Mouse (Mus musculus) forebrain, postnatal 0 days (tissue): ENCODE data around the gene Ip6k1. TPM values are rescaled to one million over a fixed set of nuclear protein-coding genes. Genes with fewer than 3 reads are reported as not detected.
A peak's percentile ranks its signal among the peaks of the same experiment; 100 is the strongest.

Experiments
- ATAC-seq: fragments of 200-750 bp; cut with Nextera tagmentation; 2 replicates; pipeline ENCODE4 v1.8.0; 2017; ENCODE audit warnings: mild to moderate bottlenecking, moderate library complexity
- DNase-seq: peaks from one replicate; pipeline ENCODE4 v3.0.0-alpha.2; 2015
- H3K27ac ChIP-seq: fragments of 300-500 bp; sonication (generic); 2 replicates; pipeline ENCODE4 v1.5.1; 2014; ENCODE audit warnings: low read depth, mild to moderate bottlenecking, antibody characterized with exemption, low read length, moderate library complexity, mixed read lengths
- H3K27me3 ChIP-seq: fragments of 300-500 bp; sonication (generic); 2 replicates; pipeline ENCODE4 v1.6.1; 2014; ENCODE audit warnings: mild to moderate bottlenecking, low read length, mixed read lengths; ENCODE audit not compliant: insufficient read depth
- H3K36me3 ChIP-seq: fragments of 300-500 bp; sonication (generic); 2 replicates; pipeline ENCODE4 v1.6.1; 2014; ENCODE audit warnings: mild to moderate bottlenecking, moderate library complexity; ENCODE audit not compliant: insufficient read depth
- H3K4me1 ChIP-seq: fragments of 300-500 bp; sonication (generic); 2 replicates; pipeline ENCODE4 v1.6.1; 2014; ENCODE audit warnings: antibody characterized with exemption; ENCODE audit not compliant: insufficient read depth
- H3K4me2 ChIP-seq: fragments of 300-500 bp; sonication (generic); 2 replicates; pipeline ENCODE4 v1.6.1; 2014; ENCODE audit warnings: low read depth, mild to moderate bottlenecking, moderate library complexity
- H3K4me3 ChIP-seq: fragments of 300-500 bp; sonication (generic); 2 replicates; pipeline ENCODE4 v1.5.1; 2014; ENCODE audit warnings: low read depth, low read length, mixed read lengths
- H3K9ac ChIP-seq: fragments of 300-500 bp; sonication (generic); 2 replicates; pipeline ENCODE4 v1.6.1; 2014; ENCODE audit warnings: mild to moderate bottlenecking
- H3K9me3 ChIP-seq: fragments of 300-500 bp; sonication (generic); 2 replicates; pipeline ENCODE4 v1.6.1; 2016; ENCODE audit warnings: low read length
- CTCF ChIP-seq: sonication (generic); IDR thresholded peaks from 2 replicates; pipeline ENCODE4 v1.5.1; 2016; ENCODE audit warnings: antibody characterized with exemption, control low read depth, low read depth
- WGBS: fragments of 180-500 bp; shearing (Covaris S2); extraction: QIAGEN DNeasy Blood & Tissue Kit; methylation state at CpG from one replicate; pipeline ENCODE4 v1.1.7; 2014; 5-methylcytosine and 5-hydroxymethylcytosine counted together
- polyA plus RNA-seq: library from polyadenylated mRNA; unstranded; fragments of >200 nt; fragmentation: Nextera tagmentation; extraction: Ambion mirVana; gene quantifications from 2 replicates; pipeline ENCODE4 v1.2.1, GENCODE M21; 2015
- total RNA-seq: library from RNA; depleted of rRNA; stranded (reverse); fragments of >200 nt; gene quantifications from 2 replicates; pipeline ENCODE4 v1.2.3, GENCODE M21; 2014

Gene Ip6k1
- total and polyA plus RNA-seq, 2 experiments from 2014 or later: 86.9 to 251 TPM

GRCm38 (mm10) chr9:107961881-107962280 lies 40.4 kb upstream of the Ip6k1 start:
- Histone ChIP-seq H3K4me3 (0 out of 2 replicates have a peak overlapping the region, but pooled peaks have one; percentile 8), H3K27ac (peak overlapping the region; percentile 84), H3K27me3 (no peaks in the 10 kb centered on the region), H3K9me3 (no peaks in the 10 kb centered on the region), H3K36me3 (peaks cover 13% of the 10 kb centered on the region), H3K4me2 (peak overlapping the region; percentile 37), H3K4me1 (peaks cover 17% of the 10 kb centered on the region), H3K9ac (peak overlapping the region; percentile 37; the same call in 1 of the 2 replicates)
- peak; percentile 77 for TF ChIP-seq CTCF
- DNase-seq (peak; percentile 78), ATAC-seq (peak; percentile 84)
- WGBS: 30% methylated on average over 5 of the region's 5 CpGs

- no peak for ATAC-seq
- H3K27me3 ChIP-seq: no peaks in the 10 kb centered on the region
- 95% methylated on average over 9 of the region's 9 CpGs for WGBS
- no peak overlapping the region for H3K4me3 ChIP-seq
- H3K9me3 ChIP-seq: no peaks in the 10 kb centered on the region
- no peak overlapping the region for H3K4me2 ChIP-seq
- peaks cover 10% of the 10 kb centered on the region for H3K36me3 ChIP-seq
- DNase-seq: no peak
- no peak overlapping the region for H3K9ac ChIP-seq
- H3K27ac ChIP-seq: no peak overlapping the region
- peaks cover 17% of the 10 kb centered on the region for H3K4me1 ChIP-seq
- TF ChIP-seq CTCF: no peak
Measured at GRCm38 (mm10) chr9:107962916-107963315, 39.4 kb upstream of the Ip6k1 start.

GRCm38 (mm10) chr9:107963700-107964099 lies 38.6 kb upstream of the Ip6k1 start:
- no peaks in the 10 kb centered on the region for H3K9me3 ChIP-seq
- ATAC-seq (peak; percentile 42), DNase-seq (peak; percentile 86)
- no peak overlapping the region for H3K4me2 ChIP-seq
- TF ChIP-seq CTCF: peak; percentile 90
- no peaks in the 10 kb centered on the region for H3K27me3 ChIP-seq
- H3K4me3 ChIP-seq: no peak overlapping the region
- H3K27ac ChIP-seq: no peak overlapping the region
- H3K9ac ChIP-seq: no peak overlapping the region
- 27% methylated on average over 5 of the region's 5 CpGs for WGBS
- H3K4me1 ChIP-seq: peaks cover 17% of the 10 kb centered on the region
- H3K36me3 ChIP-seq: peaks cover 15% of the 10 kb centered on the region

- ATAC-seq: no peak
Measured at GRCm38 (mm10) chr9:107964681-107965080, 37.6 kb upstream of the Ip6k1 start.

GRCm38 (mm10) chr9:107966676-107967075 lies 35.6 kb upstream of the Ip6k1 start:
- 91% methylated on average over 10 of the region's 10 CpGs for WGBS

More at GRCm38 (mm10) chr9:107964681-107965080, 37.6 kb upstream of the Ip6k1 start:
- Histone ChIP-seq H3K36me3 (peaks cover 14% of the 10 kb centered on the region), H3K27ac (no peak overlapping the region), H3K4me2 (no peak overlapping the region), H3K4me1 (peaks cover 17% of the 10 kb centered on the region), H3K9me3 (no peaks in the 10 kb centered on the region), H3K27me3 (no peaks in the 10 kb centered on the region), H3K9ac (no peak overlapping the region), H3K4me3 (no peak overlapping the region)
- TF ChIP-seq CTCF: no peak
- 93% methylated on average over 9 of the region's 9 CpGs for WGBS
- DNase-seq: no peak

GRCm38 (mm10) chr9:107967437-107967836 lies 34.9 kb upstream of the Ip6k1 start:
- TF ChIP-seq CTCF: no peak
- Histone ChIP-seq H3K27ac (no peak overlapping the region), H3K9me3 (no peaks in the 10 kb centered on the region), H3K9ac (no peak overlapping the region), H3K4me1 (no peaks in the 10 kb centered on the region), H3K4me3 (no peak overlapping the region), H3K27me3 (no peaks in the 10 kb centered on the region), H3K36me3 (peaks cover 16% of the 10 kb centered on the region), H3K4me2 (no peak overlapping the region)
- no peak for DNase-seq
- no peak for ATAC-seq
- 86% methylated on average over 6 of the region's 6 CpGs for WGBS

More at GRCm38 (mm10) chr9:107966676-107967075, 35.6 kb upstream of the Ip6k1 start:
- Histone ChIP-seq H3K4me3 (no peak overlapping the region), H3K27ac (no peak overlapping the region), H3K27me3 (no peaks in the 10 kb centered on the region), H3K9ac (no peak overlapping the region), H3K9me3 (no peaks in the 10 kb centered on the region), H3K4me2 (no peak overlapping the region), H3K36me3 (peaks cover 11% of the 10 kb centered on the region), H3K4me1 (peaks cover 4% of the 10 kb centered on the region; the same call in 1 of the 2 replicates)
- no peak for ATAC-seq
- TF ChIP-seq CTCF: no peak
- DNase-seq: no peak

- no peak overlapping the region for H3K4me2 ChIP-seq
- WGBS: 92% methylated on average over 7 of the region's 7 CpGs
Measured at GRCm38 (mm10) chr9:107968531-107968930, 33.8 kb upstream of the Ip6k1 start.

More at GRCm38 (mm10) chr9:107968531-107968930, 33.8 kb upstream of the Ip6k1 start:
- no peaks in the 10 kb centered on the region for H3K9me3 ChIP-seq
- ATAC-seq (no peak), DNase-seq (no peak)
- H3K36me3 ChIP-seq: peaks cover 16% of the 10 kb centered on the region; the same call in 1 of the 2 replicates
- TF ChIP-seq CTCF: no peak
- H3K9ac ChIP-seq: no peak overlapping the region
- H3K27me3 ChIP-seq: no peaks in the 10 kb centered on the region
- H3K27ac ChIP-seq: no peak overlapping the region
- no peak overlapping the region for H3K4me3 ChIP-seq
- no peaks in the 10 kb centered on the region for H3K4me1 ChIP-seq
